Comparison of ENCODE assay signal across 8 mouse cellular contexts in genomic region chr7:25155469-25156157, GRCm38 (mm10). TPM values are rescaled to one million over a fixed set of nuclear protein-coding genes. Genes with fewer than 3 reads are reported as not detected.
DNase-seq lines count a peak whose midpoint lies in the region; ATAC-seq lines count a peak whose summit lies in the region.

No protein-coding gene starts in this region.

- no peak overlapping the region for H3K27ac ChIP-seq in lung, embryonic 16.5 days (ENCODE audit: low read length)

- DNase-seq in 416B (ENCODE audit: low read depth) = peak; percentile 84
- DNase-seq in ES-CJ7 (ENCODE audit: low read depth, low spot score) = peak; percentile 94
- peak; percentile 68 for DNase-seq in spleen, adult 12 weeks (ENCODE audit: low spot score)
- no peak for DNase-seq in cerebellum, adult 8-10 months
- no peak for DNase-seq in cerebellum, adult 9-11 months
- DNase-seq in heart, postnatal 14 days = no peak

- H3K27me3 ChIP-seq in lung, embryonic 16.5 days (ENCODE audit: control insufficient read depth, insufficient read depth, low read depth, low read length) = peaks cover 15% of the 10 kb centered on the region

- H3K4me1 ChIP-seq in lung, embryonic 16.5 days (replicated peaks; ENCODE audit: control insufficient read depth, insufficient read depth, low read length) = 0 out of 2 replicates have a peak, but pooled peaks cover 2% of the 10 kb centered on the region

- 11% methylated on average over 17 of the region's 17 CpGs for WGBS in lung, embryonic 16.5 days

- H3K36me3 ChIP-seq in lung, embryonic 16.5 days (ENCODE audit: control insufficient read depth, insufficient read depth, low read length) = no peaks in the 10 kb centered on the region

- no peak overlapping the region for H3K4me2 ChIP-seq in lung, embryonic 16.5 days (ENCODE audit: low read depth, low read length)

- ATAC-seq in granulocyte monocyte progenitor cell, adult 5-6 weeks (replicated peaks; ENCODE audit: poor library complexity, severe bottlenecking) = peak; percentile 97
- ATAC-seq in lung, embryonic 16.5 days (ENCODE audit: low read depth) = peak; percentile 72

- H3K4me3 ChIP-seq in lung, embryonic 16.5 days (ENCODE audit: low read length) = no peak overlapping the region

- no peaks in the 10 kb centered on the region for H3K9me3 ChIP-seq in lung, embryonic 16.5 days (ENCODE audit: control insufficient read depth, low read length)

- intact Hi-C loops in heart, postnatal 14 days (cut with DNase I) = no loop called here

- H3K9ac ChIP-seq in lung, embryonic 16.5 days (ENCODE audit: low read length) = no peak overlapping the region

RNA-seq across cellular contexts. Expression of gene Pou2f2, which starts 23.9 kb away (rescaled TPM):
- total RNA-seq in granulocyte monocyte progenitor cell, adult 5-6 weeks (2014; fragmentation: Nextera tagmentation) = 18.4 and 26.6 TPM in 2 replicates
- 5.0 and 5.1 TPM in 2 replicates for total RNA-seq in granulocyte monocyte progenitor cell, adult 5-6 weeks (2017)
- polyA plus RNA-seq in lung, embryonic 16.5 days (2015; fragmentation: Nextera tagmentation; extraction: Ambion mirVana) = 0.58 TPM in 2 replicates
- under 1 TPM; 0.44 to 0.60 TPM for total RNA-seq in heart, postnatal 14 days (2021)

Comparison
In these comparisons a context has a peak if more than half of its experiments do, and no peak if none do; other contexts are left out.
1. DNase-seq: peak in 416B (single experiment), ES-CJ7 (single experiment) and spleen, adult 12 weeks (single experiment); none in cerebellum, adult 8-10 months (single experiment), cerebellum, adult 9-11 months (single experiment) and heart, postnatal 14 days (0 of 2).